Mouse (Mus musculus) neutrophil, adult 5-6 weeks (primary cell): ENCODE data around the gene Gm5148. TPM values are rescaled to one million over a fixed set of nuclear protein-coding genes. Genes with fewer than 3 reads are reported as not detected.

Experiments used
- ATAC-seq: fragments of 151-379, 151-347 bp; 2 replicates; pipeline ENCODE4 v1.8.0; 2017; ENCODE audit warnings: mild to moderate bottlenecking, moderate TSS enrichment; ENCODE audit not compliant: insufficient number of reproducible peaks, poor library complexity, low FRiP score, severe bottlenecking; ENCODE audit errors: extremely low read depth
- total RNA-seq: library from RNA; stranded (forward); fragments of 200-1000 nt; gene quantifications from 2 replicates; pipeline ENCODE4 v1.2.3, GENCODE M21; 2017

Gene Gm5148
- total RNA-seq, 1 experiment from 2014 or later, result 10.2 TPM

DNA sequence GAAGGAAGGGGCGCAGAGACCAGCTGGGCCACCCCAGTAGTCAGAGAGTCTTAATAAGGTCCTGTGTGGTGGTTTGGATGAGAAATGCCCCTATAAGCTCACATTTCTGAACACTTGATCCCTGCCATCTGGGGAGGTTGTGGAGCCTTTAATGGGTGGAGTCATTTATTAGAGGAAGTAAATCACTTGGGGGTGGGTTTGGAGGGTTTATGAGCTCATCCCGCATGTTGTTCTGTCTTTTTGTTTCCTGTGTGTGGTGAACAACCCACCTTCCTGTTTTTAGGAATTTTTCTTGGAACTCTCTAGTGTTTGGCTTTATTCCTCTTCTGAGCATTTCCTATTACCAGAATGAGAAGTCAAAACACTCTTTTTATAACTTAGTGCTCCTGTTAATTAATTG lies 19.8 kb upstream of the Gm5148 start:
- no peak for ATAC-seq

DNA sequence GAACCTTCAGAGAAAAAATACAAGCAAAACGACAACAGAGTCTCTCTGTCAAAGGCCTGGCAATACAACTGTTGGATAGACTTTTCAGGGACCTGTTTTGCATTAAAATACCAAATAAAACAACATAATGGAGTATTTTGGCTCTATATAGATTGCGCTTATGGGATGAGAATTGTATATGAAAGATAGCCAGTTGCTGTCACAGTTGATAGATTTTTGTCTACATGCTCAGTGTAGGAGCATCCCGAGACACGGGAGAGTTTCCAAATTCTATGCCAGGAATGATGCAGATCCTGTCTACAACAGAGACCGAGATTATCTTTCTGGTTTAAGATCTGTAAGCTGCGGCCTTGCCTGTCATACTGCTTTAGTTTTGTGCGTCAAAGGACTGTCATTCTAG lies 15.7 kb upstream of the Gm5148 start:
- no peak for ATAC-seq

DNA sequence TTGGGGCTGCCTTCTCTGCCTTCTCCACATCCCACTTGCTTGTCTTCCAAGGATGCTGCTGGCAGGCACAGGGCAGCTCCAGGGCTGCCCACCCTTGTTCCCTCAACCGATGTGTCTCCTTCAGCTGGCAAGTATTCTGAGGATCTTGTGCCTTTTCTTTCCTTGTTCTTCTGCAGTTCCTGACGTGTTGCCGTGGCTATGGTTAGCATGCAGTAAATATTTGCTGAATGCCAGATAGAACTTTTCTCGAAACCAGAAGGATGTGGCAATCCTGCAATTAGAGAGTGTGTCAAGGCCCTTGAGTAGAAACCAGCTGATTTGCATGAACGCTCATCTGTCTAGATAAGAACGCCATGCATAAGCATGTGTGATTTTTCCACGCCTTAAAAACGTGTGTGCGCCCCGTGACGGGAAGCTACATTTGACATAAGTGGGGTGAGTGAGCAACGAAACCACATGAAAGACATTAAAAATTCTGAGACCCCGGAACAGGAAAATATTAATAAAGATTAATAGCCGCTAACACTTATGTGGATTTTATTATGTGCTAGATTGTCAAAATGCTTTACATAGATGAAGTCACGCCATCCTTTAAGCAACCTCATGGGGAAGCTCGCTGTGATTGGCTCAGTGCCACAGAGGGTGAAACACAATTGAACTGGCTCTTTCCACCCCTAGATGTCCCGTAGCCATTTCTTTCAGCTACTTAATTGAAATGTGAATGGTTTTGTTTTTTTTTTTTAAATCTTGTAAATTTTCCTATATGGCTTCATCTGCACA lies 14.1 kb upstream of the Gm5148 start:
- ATAC-seq, result no peak

DNA sequence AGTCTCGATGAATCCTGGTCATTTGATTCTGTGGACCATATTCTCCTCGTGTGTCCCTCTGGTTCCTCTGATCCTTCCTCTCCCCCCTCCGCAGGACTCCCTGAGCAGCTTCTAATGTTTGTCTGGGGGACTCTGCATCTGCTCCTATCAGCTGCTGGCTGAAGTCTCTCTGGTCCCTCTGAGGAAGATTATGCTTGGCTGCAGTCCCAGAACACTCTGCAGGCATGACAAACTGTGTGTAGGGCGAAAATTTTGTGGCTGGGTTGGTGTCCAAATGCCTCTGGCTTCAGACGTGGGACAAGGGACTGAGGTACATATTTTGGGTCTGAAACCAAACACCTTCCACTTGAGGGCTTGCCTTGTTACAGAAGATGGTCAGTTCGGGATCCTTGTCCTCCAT lies 13.1 kb upstream of the Gm5148 start:
- ATAC-seq, result no peak

DNA sequence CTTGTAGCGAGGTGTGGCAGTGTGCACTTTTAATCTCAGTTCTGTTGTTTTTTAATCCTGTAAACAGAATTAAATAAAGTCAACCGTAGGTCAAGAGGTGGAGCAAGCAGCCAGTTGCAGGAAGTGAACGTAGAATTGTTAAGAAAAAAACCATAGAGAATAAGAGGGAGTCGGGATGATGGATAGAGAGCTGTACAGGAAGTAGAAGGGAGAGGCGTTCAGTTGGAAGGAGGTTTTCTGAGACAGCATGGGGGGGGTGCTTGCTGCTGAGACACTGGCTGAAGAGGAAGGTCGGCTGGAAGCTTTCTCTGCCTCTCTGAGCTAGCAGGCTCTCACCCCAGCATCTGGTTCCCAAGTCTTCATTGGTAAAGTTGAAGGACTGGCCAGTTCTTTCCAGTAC lies 10.9 kb upstream of the Gm5148 start:
- ATAC-seq, result no peak

DNA sequence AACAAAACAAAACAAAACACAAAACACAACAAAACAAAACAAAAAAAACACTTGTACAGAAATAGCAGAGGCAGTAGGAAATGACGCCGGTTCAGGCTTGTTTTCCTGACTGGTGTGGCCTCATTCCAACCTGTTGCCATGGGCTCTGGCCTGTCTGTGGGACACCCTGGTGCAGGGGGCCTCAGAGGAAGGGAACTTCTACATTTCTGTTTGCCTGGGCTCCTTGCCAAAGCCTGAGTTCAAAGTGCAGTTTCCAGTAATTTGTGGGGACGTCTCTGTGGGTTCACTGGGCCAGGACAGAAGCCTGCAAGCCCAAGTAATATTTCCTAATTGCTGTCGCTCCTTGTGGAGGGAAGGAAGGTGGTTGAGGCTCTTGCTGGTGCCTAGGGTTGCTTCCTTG lies 4.9 kb upstream of the Gm5148 start:
- ATAC-seq, result no peak

DNA sequence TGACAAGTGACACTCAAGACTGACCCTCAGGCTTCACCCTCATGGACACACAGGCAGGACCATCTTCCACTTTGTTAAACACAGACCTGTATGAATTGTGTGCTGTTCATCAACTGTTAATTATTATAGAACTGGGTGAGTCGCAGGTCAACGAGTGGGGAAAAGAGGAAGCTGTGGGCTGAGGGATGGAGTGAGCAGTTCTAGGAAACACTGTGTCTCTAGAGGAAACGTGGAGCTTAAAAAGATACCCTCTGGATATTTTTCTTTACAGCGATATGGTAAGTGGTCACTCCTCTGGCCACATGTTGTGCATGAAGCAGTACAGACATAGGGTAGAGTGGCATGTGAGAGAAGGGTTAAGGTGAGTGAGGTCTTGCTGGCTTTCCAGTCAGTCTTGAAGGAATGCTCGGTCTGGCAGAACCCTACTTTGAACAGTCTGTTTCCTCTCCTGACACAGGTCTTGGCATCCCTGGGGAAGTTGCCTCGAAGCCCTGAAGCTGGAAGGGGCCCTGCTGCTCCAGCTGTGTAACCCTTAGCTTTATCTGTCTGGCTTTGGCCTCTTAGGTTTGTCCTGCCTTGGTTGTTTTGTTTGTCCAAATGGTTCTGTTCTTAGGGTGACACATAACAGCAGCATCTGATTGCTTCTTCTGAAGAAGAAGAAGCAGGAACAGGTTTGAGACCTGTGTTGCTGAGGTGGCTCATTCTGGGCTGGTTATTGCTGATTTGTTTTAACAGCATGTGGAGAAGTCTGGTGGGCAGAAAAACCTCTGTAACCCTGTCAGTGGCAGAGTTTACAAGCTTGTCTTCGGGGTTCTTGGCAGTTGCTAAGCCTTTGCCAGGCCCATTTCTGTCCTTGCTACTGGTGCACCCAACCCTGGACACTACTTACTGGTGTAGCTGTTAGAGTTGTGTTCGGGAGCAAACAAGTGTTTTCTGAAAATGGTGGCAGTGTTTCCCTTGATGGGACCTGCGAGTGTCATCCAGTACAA lies 4.1 kb upstream of the Gm5148 start:
- ATAC-seq, result no peak

DNA sequence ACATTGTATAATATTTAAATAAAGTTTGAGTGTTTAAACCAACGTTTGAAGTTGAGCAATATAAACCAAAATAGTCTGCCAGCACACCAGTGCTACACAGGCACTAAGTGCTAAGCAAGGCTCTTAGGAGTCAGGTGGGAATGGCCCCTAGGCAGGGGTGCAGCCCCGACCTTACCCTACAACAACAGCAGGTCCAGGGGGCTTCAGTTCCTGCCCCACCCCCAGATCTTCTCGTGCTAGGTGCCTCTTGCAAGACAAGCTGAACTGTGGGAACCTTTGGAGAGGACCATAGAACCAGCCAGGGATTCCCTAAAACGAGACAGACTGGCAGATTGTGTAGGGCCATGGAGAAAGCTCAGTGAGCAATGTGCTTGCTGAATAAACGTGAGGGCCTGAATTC lies 3.1 kb upstream of the Gm5148 start:
- ATAC-seq, result no peak

DNA sequence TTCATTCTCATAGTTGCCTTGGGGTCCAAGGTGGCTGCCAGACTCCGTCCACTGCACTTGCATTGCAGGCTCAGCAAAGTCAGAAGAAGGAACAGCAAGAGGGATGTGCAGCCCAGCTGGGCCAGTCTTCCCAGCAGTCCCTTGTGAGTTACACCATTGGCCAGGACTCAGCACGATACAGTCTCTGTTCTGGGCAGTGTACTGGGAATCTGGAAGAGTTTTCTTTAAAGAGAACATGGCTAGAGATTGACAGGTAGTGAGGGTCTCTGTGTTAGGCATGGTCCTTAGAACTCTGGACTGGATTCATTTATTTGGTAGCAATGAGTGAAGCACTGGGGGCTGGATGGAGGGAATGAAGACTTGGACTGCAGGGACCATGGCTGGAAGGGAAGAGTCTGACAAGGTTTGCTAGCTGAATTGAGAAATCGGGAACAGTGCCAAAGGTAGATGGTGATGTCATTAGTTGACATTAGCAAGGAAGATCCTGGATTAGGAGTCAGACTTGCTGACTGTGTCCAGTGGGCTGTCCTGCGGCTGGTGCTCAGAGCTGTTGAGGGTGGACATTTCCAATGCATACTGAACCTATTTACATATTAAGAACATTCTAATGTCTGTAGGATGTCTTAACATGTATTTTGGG lies 2.3 kb upstream of the Gm5148 start:
- no peak for ATAC-seq

DNA sequence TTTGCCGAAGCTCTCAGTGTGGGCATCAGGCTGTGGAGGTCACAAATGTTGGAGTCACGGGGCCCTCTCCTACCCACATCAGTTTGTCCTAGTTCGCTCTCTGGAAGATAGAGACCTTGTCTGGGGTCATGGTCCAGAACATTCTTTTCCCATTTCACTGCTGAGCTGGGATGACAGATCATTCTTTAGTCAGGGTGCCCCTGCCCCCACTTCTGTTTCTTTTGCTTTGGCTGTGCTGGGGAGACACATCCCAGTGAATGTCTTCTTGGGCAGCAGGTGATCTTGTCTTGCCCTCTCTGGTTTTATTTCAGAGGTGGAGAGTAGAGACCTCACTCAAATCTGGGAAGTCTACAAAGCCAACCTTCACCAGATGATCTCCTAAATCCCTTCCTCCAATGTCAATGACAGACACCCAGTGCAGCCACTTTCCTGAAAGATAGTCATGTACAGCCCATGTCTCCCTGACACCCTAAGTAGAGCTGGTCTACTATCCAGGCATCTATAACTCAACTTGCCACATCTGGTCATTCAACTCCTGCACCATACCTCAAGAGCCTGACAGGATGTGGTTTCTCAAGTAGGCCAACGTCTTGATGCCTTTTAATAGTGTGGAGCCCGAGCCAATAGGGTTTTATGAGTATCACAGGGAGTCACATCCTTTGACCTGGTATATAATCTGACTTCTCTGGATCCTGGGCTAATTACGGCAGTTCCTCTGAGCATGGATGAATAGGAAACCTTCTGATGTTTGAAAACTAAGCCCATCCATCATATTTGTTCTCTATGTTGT lies 851 bp upstream of the Gm5148 start:
- ATAC-seq, result no peak

DNA sequence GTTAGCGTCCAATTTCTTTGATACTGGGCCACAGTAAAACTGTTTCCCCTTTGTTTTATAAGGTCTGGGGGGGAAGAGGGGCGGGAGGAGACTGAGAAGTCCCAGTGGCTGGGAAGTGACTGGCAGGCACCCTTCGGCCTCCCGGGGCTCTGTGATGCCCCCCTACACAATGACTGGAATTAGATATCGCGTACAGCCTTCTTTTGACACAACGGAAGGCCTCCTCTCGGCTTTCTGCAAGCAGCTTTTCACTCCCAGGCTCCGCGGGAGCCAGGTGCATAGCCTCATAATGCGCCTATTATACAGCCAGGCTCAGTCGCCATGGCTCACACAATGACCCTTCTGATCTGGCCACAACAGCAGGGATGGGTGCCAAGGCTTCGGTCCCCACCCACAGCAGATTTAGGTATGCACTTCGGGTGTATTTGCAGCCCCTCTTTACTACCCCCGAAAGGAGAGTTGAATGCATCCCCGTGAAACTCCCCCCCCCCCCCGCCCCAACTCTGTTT lies 574 bp downstream of the Gm5148 start:
- ATAC-seq, result no peak

DNA sequence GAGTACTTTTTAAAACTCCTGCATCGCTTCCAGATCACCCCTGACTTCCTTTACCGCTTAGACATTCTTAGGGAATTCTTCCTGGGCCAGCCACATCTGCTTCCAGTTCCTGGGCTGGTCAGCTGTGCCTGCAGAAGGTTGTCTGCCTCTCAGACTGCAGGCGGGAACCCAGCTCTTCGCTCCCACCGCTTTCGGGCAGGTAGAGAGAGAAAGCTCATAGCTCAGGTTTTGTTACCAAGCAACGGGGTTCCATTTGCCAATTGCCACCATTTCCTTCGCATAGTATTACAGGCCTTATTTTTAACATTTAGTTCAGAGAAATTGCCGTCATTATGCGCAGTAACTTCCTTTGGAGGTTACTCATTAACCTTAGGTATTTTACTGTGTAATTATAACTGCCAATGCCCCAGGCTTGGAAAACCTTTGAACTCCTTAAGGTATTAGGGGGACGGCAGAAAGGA lies 1.2 kb downstream of the Gm5148 start:
- ATAC-seq, result no peak

DNA sequence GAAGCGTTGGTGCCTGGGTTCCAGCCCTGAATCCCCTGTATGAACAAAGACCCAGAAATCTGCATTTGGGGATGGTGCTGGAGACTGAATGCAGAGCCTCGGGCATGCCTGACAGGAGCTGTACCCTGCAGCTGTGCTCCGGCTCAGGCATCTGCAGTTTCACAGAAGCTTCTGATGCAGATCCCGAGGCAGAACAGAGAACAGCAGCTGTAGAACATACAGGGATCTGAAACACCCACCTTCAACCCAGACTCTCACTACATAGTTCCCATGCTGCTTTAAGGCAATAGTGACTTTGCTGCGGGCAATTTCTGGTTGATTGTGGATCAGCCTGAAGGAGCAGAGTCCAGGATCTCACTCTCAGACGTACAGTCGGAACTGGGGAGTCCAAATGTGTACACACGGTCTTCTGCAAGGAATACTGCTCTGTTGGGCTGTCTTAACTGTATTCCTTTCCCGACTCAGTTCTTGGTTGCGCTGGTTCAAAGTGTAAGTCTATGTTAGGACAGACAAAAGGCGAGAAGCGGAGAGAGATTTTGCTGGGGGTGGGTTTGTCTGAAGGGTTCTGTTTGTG lies 1.7 kb downstream of the Gm5148 start:
- ATAC-seq, result no peak

DNA sequence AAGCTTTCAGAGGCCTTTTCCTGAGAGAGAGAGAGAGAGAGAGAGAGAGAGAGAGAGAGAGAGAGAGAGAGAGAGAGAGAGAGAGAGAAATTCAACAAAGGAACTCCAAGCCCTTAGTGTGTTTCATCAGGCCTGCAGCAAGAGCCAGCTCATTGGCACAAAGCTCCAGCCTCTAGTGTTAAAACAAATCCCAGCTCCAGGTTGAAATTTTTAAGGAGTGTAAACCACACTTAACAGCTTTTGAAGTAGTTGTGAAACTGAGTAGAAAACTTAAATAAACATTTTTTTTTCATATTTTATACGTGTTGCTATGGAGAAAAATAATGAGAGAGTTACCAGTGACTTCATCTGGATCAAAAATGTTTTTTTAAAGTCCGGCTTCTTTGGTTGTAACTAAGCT lies 7.3 kb downstream of the Gm5148 start:
- no peak for ATAC-seq

DNA sequence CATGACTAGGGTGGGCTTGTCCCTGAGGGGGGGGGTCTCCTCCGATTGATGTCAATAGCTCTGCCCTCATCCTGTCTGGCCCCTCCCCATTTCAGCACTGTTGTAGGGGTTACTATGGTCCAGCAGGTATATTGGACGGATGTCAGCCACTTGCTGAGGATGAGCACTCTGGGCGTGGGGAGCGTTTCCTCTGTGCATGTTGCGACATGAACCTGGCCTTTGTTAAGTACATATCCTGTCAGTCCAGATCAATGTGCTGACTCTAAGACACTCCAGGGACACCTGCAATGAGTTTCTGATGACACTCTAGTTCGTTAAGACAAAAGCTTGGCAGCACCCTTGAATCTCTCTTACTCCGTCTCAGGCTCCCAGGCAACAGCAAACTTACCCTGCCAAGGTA lies 8.6 kb downstream of the Gm5148 start:
- ATAC-seq, result no peak

DNA sequence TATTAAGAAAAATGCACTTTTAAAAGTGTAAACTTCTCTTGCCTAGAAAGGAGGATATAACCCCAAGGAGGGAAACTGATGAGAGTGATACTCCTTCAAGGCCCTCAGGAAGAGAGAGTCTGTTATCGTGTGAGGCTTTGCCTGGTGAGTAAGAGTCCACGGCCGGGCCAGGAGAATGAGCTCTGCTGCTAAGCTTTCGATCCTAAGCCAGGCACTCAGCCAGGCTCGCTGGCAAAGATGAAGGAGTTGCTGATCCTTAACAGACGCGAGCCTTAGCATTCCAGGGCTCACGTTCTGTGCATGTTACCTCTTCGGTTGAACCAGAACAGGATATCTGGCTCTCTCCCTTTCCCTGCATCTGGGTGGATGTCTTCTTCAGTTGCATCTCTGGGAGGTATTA lies 11.8 kb downstream of the Gm5148 start:
- no peak for ATAC-seq

DNA sequence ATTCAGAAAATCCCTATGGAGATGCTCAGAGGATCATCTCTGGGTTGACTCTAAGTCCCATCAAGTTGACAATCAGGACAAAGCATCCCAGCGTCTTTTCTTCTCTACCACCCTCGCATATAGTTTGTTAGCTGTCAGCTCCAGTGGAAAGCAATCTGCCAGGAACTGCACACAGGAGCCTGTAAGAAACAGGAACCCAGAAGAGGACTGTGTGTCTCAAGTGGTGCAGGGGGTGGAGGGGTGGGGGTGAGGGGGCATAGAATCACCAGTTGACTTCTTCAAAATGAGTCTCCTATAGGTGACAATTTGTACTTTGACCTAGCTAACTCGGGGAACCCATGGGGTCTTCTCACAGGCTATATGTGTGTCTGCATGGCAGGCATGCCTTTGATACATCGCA lies 12.7 kb downstream of the Gm5148 start:
- ATAC-seq, result no peak

DNA sequence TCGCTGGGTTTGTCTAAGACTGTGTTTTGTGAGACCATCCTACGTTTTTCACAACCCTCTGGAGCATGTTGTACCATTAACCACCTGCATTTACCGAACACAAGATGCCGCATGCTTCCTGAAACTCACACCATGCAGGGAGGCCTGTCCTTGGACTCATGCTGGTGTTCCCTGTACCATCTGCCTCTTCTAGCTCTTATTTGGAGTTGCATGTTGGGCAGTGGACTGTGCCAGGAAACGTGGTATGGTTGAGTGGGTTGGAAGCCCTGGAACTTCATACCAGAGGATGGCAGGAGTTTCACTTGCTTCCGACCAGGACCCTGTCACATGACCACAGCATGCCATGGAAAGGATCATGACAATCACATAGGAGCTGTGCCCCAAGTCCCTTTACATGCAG lies 16.5 kb downstream of the Gm5148 start:
- no peak for ATAC-seq
